In genomic region chr1:83746036-83746435, GRCm38 (mm10) we compare ENCODE assay signal across 9 mouse cellular contexts.
DNase-seq lines count a peak whose midpoint lies in the region; ATAC-seq and TF ChIP-seq lines count a peak whose summit lies in the region.
"Had no signal": no experiment of that assay in that cellular context is flagged by ENCODE, and none has a peak within 500 bp of the region (broad histone marks: within the 10 kb centered on the region; RNA-seq: fewer than 3 reads in every experiment).

No protein-coding gene starts in this region.

- no peak overlapping the region for H3K27ac ChIP-seq in ES-E14 (ENCODE audit: insufficient read depth, low read depth, low read length, poor library complexity, severe bottlenecking)
- 0 out of 2 replicates have a peak overlapping the region, but pooled peaks have one; percentile 28 for H3K27ac ChIP-seq in neural tube, embryonic 15.5 days (replicated peaks)
- H3K27ac ChIP-seq in intestine, embryonic 15.5 days = no peak overlapping the region
- H3K27ac ChIP-seq: macrophage had no signal

- in situ Hi-C loops in ES-E14 (cut with MboI; ENCODE audit: low sequenced_read_pairs in 2 of 2, unreplicated experiment in 2 of 2) = loop anchor here (25.0 kb wide), 3 partner anchors 366 to 716 kb away; no protein-coding TSS in a partner anchor

- intact Hi-C loops in heart, postnatal 25 days (cut with DNase I) = loop anchor here (1.0 to 5.0 kb wide), 4 partner anchors 356 to 836 kb away; no protein-coding TSS in a partner anchor
- intact Hi-C loops in left cerebral cortex, postnatal 25 days (cut with DNase I) = loop anchor here (1.0 to 10.0 kb wide), 6 partner anchors 356 to 951 kb away; partner anchors contain the start of gene Dner

- H3K4me1 ChIP-seq in ES-E14 (ENCODE audit: control insufficient read depth in 2 of 2, insufficient read depth in 2 of 2, low read length in 2 of 2, poor library complexity in 1 of 2) = no peaks in the 10 kb centered on the region
- H3K4me1 ChIP-seq in neural tube, embryonic 15.5 days = peaks cover 18% of the 10 kb centered on the region
- no peaks in the 10 kb centered on the region for H3K4me1 ChIP-seq in intestine, embryonic 15.5 days (replicated peaks)

- 23% methylated on average over 6 of the region's 6 CpGs for WGBS in neural tube, embryonic 15.5 days
- 28% methylated on average over 6 of the region's 6 CpGs for WGBS in intestine, embryonic 15.5 days

- H3K27me3 ChIP-seq in neural tube, embryonic 15.5 days (replicated peaks) = no peaks in the 10 kb centered on the region
- H3K27me3 ChIP-seq in intestine, embryonic 15.5 days (replicated peaks) = no peaks in the 10 kb centered on the region

- peak; percentile 85; the same call in 1 of the 2 replicates for ATAC-seq in neural tube, embryonic 15.5 days (ENCODE audit: low FRiP score)
- no peak for ATAC-seq in intestine, embryonic 15.5 days

- H3K36me3 ChIP-seq in ES-E14 (ENCODE audit: control insufficient read depth, insufficient read depth, low read length, poor library complexity, severe bottlenecking) = no peaks in the 10 kb centered on the region
- H3K36me3 ChIP-seq in neural tube, embryonic 15.5 days = no peaks in the 10 kb centered on the region
- no peaks in the 10 kb centered on the region for H3K36me3 ChIP-seq in intestine, embryonic 15.5 days

- H3K9me3 ChIP-seq in ES-E14 (ENCODE audit: control insufficient read depth, insufficient read depth, low read depth, low read length) = no peaks in the 10 kb centered on the region
- H3K9me3 ChIP-seq in neural tube, embryonic 15.5 days (replicated peaks) = no peaks in the 10 kb centered on the region
- H3K9me3 ChIP-seq in intestine, embryonic 15.5 days = no peaks in the 10 kb centered on the region

- H3K4me2 ChIP-seq in neural tube, embryonic 15.5 days = peak overlapping the region; percentile 19
- H3K4me2 ChIP-seq in intestine, embryonic 15.5 days (replicated peaks) = no peak overlapping the region

- no peak overlapping the region for H3K9ac ChIP-seq in ES-E14 (ENCODE audit: insufficient read depth, low read depth, low read length, poor library complexity, severe bottlenecking)
- H3K9ac ChIP-seq in neural tube, embryonic 15.5 days (replicated peaks) = no peak overlapping the region
- no peak overlapping the region for H3K9ac ChIP-seq in intestine, embryonic 15.5 days

- no peak overlapping the region for H3K4me3 ChIP-seq in ES-E14 (ENCODE audit: insufficient read depth in 1 of 2, low read depth in 1 of 2, low read length in 2 of 2, poor library complexity in 1 of 2, severe bottlenecking in 1 of 2)
- H3K4me3 ChIP-seq in neural tube, embryonic 15.5 days (replicated peaks) = no peak overlapping the region
- no peak overlapping the region for H3K4me3 ChIP-seq in intestine, embryonic 15.5 days (replicated peaks)

- DNase-seq in heart, adult 18-20 months = peak; percentile 37 to 67
- no peak for DNase-seq in heart, postnatal 25 days (ENCODE audit: low spot score)
- peak; percentile 40 for DNase-seq in ES-E14 (ENCODE audit: low read depth, low spot score)
- peak; percentile 18 to 62 for DNase-seq in cerebellum, postnatal 25 days
- DNase-seq in heart, postnatal 4 days = peak; percentile 54
- peak; percentile 66 to 78 for DNase-seq in left cerebral cortex, postnatal 25 days (ENCODE audit: low spot score in 2 of 2)

TF ChIP-seq in ES-E14, 5 proteins besides CTCF, POLR2A, EP300 and RAD21:
- peak; percentile 81 for TF ChIP-seq ZC3H11A (IDR thresholded peaks at IDR 0.05; ENCODE audit: borderline replicate concordance, low read depth, low read length)
- TF ChIP-seq ZNF384 (IDR thresholded peaks at IDR 0.05; ENCODE audit: low read depth, low read length) = no peak
